Mouse (Mus musculus) thymus, postnatal 10 days (tissue): ENCODE results near the gene Rspo4.
A peak's percentile ranks its signal among the peaks of the same experiment; 100 is the strongest.

Experiments used
- DNase-seq, 2 experiments: peaks; one replicate each; pipeline ENCODE4 v3.0.0; 2021; ENCODE audit warnings: low spot score in 2 of 2

Rspo4 gene

GRCm38 (mm10) chr2:151842648-151843226 is at the start of gene Rspo4:
Gene Rspo4, plus strand, starts transcription at chr2:151842927.
- DNase-seq: no peak

- DNase-seq: no peak
Measured at GRCm38 (mm10) chr2:151815586-151815985, 27.1 kb upstream of the Rspo4 start.

- DNase-seq: no peak
Measured at GRCm38 (mm10) chr2:151862257-151862810, 19.6 kb downstream of the Rspo4 start.

- DNase-seq: no peak
Measured at GRCm38 (mm10) chr2:151864941-151865340, 22.2 kb downstream of the Rspo4 start.

GRCm38 (mm10) chr2:151866487-151866886 is 23.8 kb downstream of the Rspo4 start:
- peak; percentile 9 to 41 for DNase-seq

- DNase-seq: no peak
Measured at GRCm38 (mm10) chr2:151868196-151868595, 25.5 kb downstream of the Rspo4 start.

GRCm38 (mm10) chr2:151874551-151874950 is 31.8 kb downstream of the Rspo4 start:
- peak in 1 of 2 experiments; percentile 17 for DNase-seq

GRCm38 (mm10) chr2:151876012-151876485 is 33.3 kb downstream of the Rspo4 start:
- peak; percentile 22 to 43 for DNase-seq

- no peak for DNase-seq
Measured at GRCm38 (mm10) chr2:151878645-151879044, 35.9 kb downstream of the Rspo4 start.

- DNase-seq: no peak
Measured at GRCm38 (mm10) chr2:151879760-151880159, 37.0 kb downstream of the Rspo4 start.

GRCm38 (mm10) chr2:151891031-151891430 is 48.3 kb downstream of the Rspo4 start:
- DNase-seq: no peak

GRCm38 (mm10) chr2:151893122-151893774 is 50.5 kb downstream of the Rspo4 start:
- DNase-seq: no peak

GRCm38 (mm10) chr2:151894209-151894980 is 51.7 kb downstream of the Rspo4 start:
- DNase-seq: no peak

- no peak for DNase-seq
Measured at GRCm38 (mm10) chr2:151895911-151896310, 53.2 kb downstream of the Rspo4 start.

GRCm38 (mm10) chr2:151898106-151898505 is 55.4 kb downstream of the Rspo4 start:
- DNase-seq: no peak

GRCm38 (mm10) chr2:151900845-151901244 is 58.1 kb downstream of the Rspo4 start:
- no peak for DNase-seq

- DNase-seq: no peak
Measured at GRCm38 (mm10) chr2:151903267-151903666, 60.5 kb downstream of the Rspo4 start.

GRCm38 (mm10) chr2:151903933-151904332 is 61.2 kb downstream of the Rspo4 start:
- DNase-seq: no peak

- DNase-seq: no peak
Measured at GRCm38 (mm10) chr2:151904636-151905035, 61.9 kb downstream of the Rspo4 start.

- DNase-seq: no peak
Measured at GRCm38 (mm10) chr2:151907020-151907419, 64.3 kb downstream of the Rspo4 start.

GRCm38 (mm10) chr2:151909386-151909785 is 66.7 kb downstream of the Rspo4 start:
- no peak for DNase-seq

GRCm38 (mm10) chr2:151910498-151910897 is 67.8 kb downstream of the Rspo4 start:
- DNase-seq: no peak
